In genomic region chr5:137526192-137526936, GRCm38 (mm10) we compare ENCODE assay signal across 8 mouse cellular contexts. TPM values are rescaled to one million over a fixed set of nuclear protein-coding genes. Genes with fewer than 3 reads are reported as not detected.
DNase-seq lines count a peak whose midpoint lies in the region; ATAC-seq and TF ChIP-seq lines count a peak whose summit lies in the region.
"Had no signal": no experiment of that assay in that cellular context is flagged by ENCODE, and none has a peak within 500 bp of the region (broad histone marks: within the 10 kb centered on the region; RNA-seq: fewer than 3 reads in every experiment).

No protein-coding gene starts in this region.

- H3K27ac ChIP-seq in left cerebral cortex, adult 2 months: peak overlapping the region; percentile 47
- H3K27ac ChIP-seq in bone marrow, adult 2 months (ENCODE audit: control insufficient read depth, insufficient read depth, low read depth, low read length, poor library complexity): peak overlapping the region; percentile 24; the same call in 1 of the 2 replicates
- H3K27ac ChIP-seq in intestine, embryonic 15.5 days: peak overlapping the region; percentile 44; the same call in 1 of the 2 replicates
- peak overlapping the region; percentile 33; the same call in 1 of the 2 replicates for H3K27ac ChIP-seq in lung, embryonic 14.5 days (ENCODE audit: low read depth)

- H3K36me3 ChIP-seq in erythroblast, embryonic 14.5 days (ENCODE audit: control insufficient read depth): peaks cover 94% of the 10 kb centered on the region
- H3K36me3 ChIP-seq in intestine, embryonic 15.5 days: peaks cover 69% of the 10 kb centered on the region
- peaks cover 92% of the 10 kb centered on the region for H3K36me3 ChIP-seq in lung, embryonic 14.5 days (ENCODE audit: insufficient read depth)

- H3K4me2 ChIP-seq in intestine, embryonic 15.5 days (replicated peaks): no peak overlapping the region
- H3K4me2 ChIP-seq in lung, embryonic 14.5 days: no peak overlapping the region

- no peaks in the 10 kb centered on the region for H3K27me3 ChIP-seq in erythroblast, embryonic 14.5 days (ENCODE audit: control insufficient read depth)
- H3K27me3 ChIP-seq in intestine, embryonic 15.5 days (replicated peaks): no peaks in the 10 kb centered on the region
- H3K27me3 ChIP-seq in lung, embryonic 14.5 days (ENCODE audit: insufficient read depth, low read length): no peaks in the 10 kb centered on the region

- peak; percentile 21; the same call in 1 of the 2 replicates for ATAC-seq in intestine, embryonic 15.5 days
- no peak for ATAC-seq in lung, embryonic 14.5 days (ENCODE audit: insufficient read depth)

- 39% methylated on average over 16 of the region's 16 CpGs for WGBS in bone marrow, adult 2 months
- 49% methylated on average over 16 of the region's 16 CpGs for WGBS in intestine, embryonic 15.5 days
- WGBS in lung, embryonic 14.5 days: 48% methylated on average over 16 of the region's 16 CpGs

- no peak; the same call in 1 of the 2 replicates for TF ChIP-seq CTCF in left cerebral cortex, adult 2 months (IDR thresholded peaks at IDR 0.05)
- TF ChIP-seq CTCF in bone marrow, adult 2 months (IDR thresholded peaks at IDR 0.05; ENCODE audit: control insufficient read depth, insufficient read depth, low read length): no peak
- TF ChIP-seq CTCF in lung, embryonic 14.5 days (IDR thresholded peaks at IDR 0.05; ENCODE audit: low read depth): peak; percentile 23; the same call in 1 of the 2 replicates

- H3K9ac ChIP-seq in intestine, embryonic 15.5 days: no peak overlapping the region
- no peak overlapping the region for H3K9ac ChIP-seq in lung, embryonic 14.5 days

- no peaks in the 10 kb centered on the region for H3K9me3 ChIP-seq in erythroblast, embryonic 14.5 days (ENCODE audit: control insufficient read depth, low read length)
- no peaks in the 10 kb centered on the region for H3K9me3 ChIP-seq in intestine, embryonic 15.5 days
- no peaks in the 10 kb centered on the region for H3K9me3 ChIP-seq in lung, embryonic 14.5 days (ENCODE audit: low read depth, low read length)

- DNase-seq in left cerebral cortex, adult 2 months (ENCODE audit: extremely low spot score in 1 of 2, low spot score in 2 of 2): peak in 1 of 2 experiments; percentile 57
- no peak for DNase-seq in left cerebral cortex, postnatal 14 days (ENCODE audit: low spot score in 2 of 2)
- DNase-seq in lung, embryonic 14.5 days: peak; percentile 63
- peak; percentile 78 for DNase-seq in retina, postnatal 1 day

- H3K4me1 ChIP-seq in bone marrow, adult 2 months (ENCODE audit: control insufficient read depth, insufficient read depth, low read length): no peaks in the 10 kb centered on the region; the same call in 1 of the 2 replicates
- H3K4me1 ChIP-seq in erythroblast, embryonic 14.5 days (ENCODE audit: control insufficient read depth): peaks cover 50% of the 10 kb centered on the region
- peaks cover 34% of the 10 kb centered on the region for H3K4me1 ChIP-seq in intestine, embryonic 15.5 days (replicated peaks)
- peaks cover 3% of the 10 kb centered on the region; the same call in 1 of the 2 replicates for H3K4me1 ChIP-seq in lung, embryonic 14.5 days (ENCODE audit: insufficient read depth)

- no peak overlapping the region for H3K4me3 ChIP-seq in left cerebral cortex, adult 2 months
- no peak overlapping the region for H3K4me3 ChIP-seq in bone marrow, adult 2 months (replicated peaks; ENCODE audit: control insufficient read depth, low read depth, low read length)
- peak overlapping the region; percentile 13 for H3K4me3 ChIP-seq in erythroblast, embryonic 14.5 days (replicated peaks)
- H3K4me3 ChIP-seq in intestine, embryonic 15.5 days (replicated peaks): no peak overlapping the region
- no peak overlapping the region for H3K4me3 ChIP-seq in lung, embryonic 14.5 days (ENCODE audit: low read depth, low read length)

- no peak for TF ChIP-seq POLR2A in bone marrow, adult 2 months (IDR thresholded peaks at IDR 0.05; ENCODE audit: borderline replicate concordance, control insufficient read depth, low read depth, low read length)

- intact Hi-C loops in left cerebral cortex, adult 2 months (cut with DNase I): loop anchor here (5.0 kb wide), 1 partner anchor 229 kb away; no protein-coding TSS in a partner anchor
- intact Hi-C loops in left cerebral cortex, postnatal 14 days (cut with DNase I): no loop called here

RNA-seq across cellular contexts. Expression of gene Epo, which starts 6.7 kb away (rescaled TPM):
- total RNA-seq in left cerebral cortex, adult 2 months (2021): not detected
- not detected for total RNA-seq in left cerebral cortex, postnatal 14 days (2021)
- polyA plus RNA-seq in bone marrow, adult 2 months (2011; ENCODE audit: insufficient read depth, insufficient read length, low replicate concordance, missing spikeins): not detected in 2 replicates
- polyA plus RNA-seq in erythroblast, embryonic 14.5 days (2012): not detected in 2 replicates
- 0.42 and 0.63 TPM in 2 replicates for polyA plus RNA-seq in intestine, embryonic 15.5 days (2015; fragmentation: Nextera tagmentation; extraction: Ambion mirVana)
- polyA plus RNA-seq in lung, embryonic 14.5 days (2014; fragmentation: Nextera tagmentation; extraction: Ambion mirVana): 0.37 and 0.38 TPM in 2 replicates
- total RNA-seq: left cerebral cortex, postnatal 36 days had no signal

RNA-seq across cellular contexts. Expression of gene Gnb2, which starts 6.9 kb away (rescaled TPM):
- 100 to 1,000 TPM; 570 to 583 TPM for total RNA-seq in left cerebral cortex, adult 2 months (2021)
- total RNA-seq in left cerebral cortex, postnatal 14 days (2021): 100 to 1,000 TPM; 777 to 806 TPM
- 294 and 476 TPM in 2 replicates for polyA plus RNA-seq in bone marrow, adult 2 months (2011; ENCODE audit: insufficient read depth, insufficient read length, low replicate concordance, missing spikeins)
- 59.2 and 65.3 TPM in 2 replicates for polyA plus RNA-seq in erythroblast, embryonic 14.5 days (2012)
- polyA plus RNA-seq in intestine, embryonic 15.5 days (2015; fragmentation: Nextera tagmentation; extraction: Ambion mirVana): 341 and 386 TPM in 2 replicates
- 411 and 440 TPM in 2 replicates for polyA plus RNA-seq in lung, embryonic 14.5 days (2014; fragmentation: Nextera tagmentation; extraction: Ambion mirVana)

RNA-seq across cellular contexts. Expression of gene Gigyf1, which starts 8.0 kb away (rescaled TPM):
- total RNA-seq in left cerebral cortex, adult 2 months (2021): 10 to 100 TPM; 58.1 to 59.9 TPM
- total RNA-seq in left cerebral cortex, postnatal 14 days (2021): 10 to 100 TPM; 40.0 to 44.3 TPM
- 57.6 and 80.1 TPM in 2 replicates for polyA plus RNA-seq in bone marrow, adult 2 months (2011; ENCODE audit: insufficient read depth, insufficient read length, low replicate concordance, missing spikeins)
- polyA plus RNA-seq in erythroblast, embryonic 14.5 days (2012): 2.4 and 2.6 TPM in 2 replicates
- polyA plus RNA-seq in intestine, embryonic 15.5 days (2015; fragmentation: Nextera tagmentation; extraction: Ambion mirVana): 8.4 and 10.4 TPM in 2 replicates
- polyA plus RNA-seq in lung, embryonic 14.5 days (2014; fragmentation: Nextera tagmentation; extraction: Ambion mirVana): 11.1 and 11.6 TPM in 2 replicates

RNA-seq across cellular contexts. Expression of gene Pop7, which starts 24.0 kb away (rescaled TPM):
- 10 to 100 TPM; 30.4 to 35.9 TPM for total RNA-seq in left cerebral cortex, adult 2 months (2021)
- total RNA-seq in left cerebral cortex, postnatal 14 days (2021): 10 to 100 TPM; 28.0 to 35.2 TPM
- polyA plus RNA-seq in bone marrow, adult 2 months (2011; ENCODE audit: insufficient read depth, insufficient read length, low replicate concordance, missing spikeins): 22.1 and 32.2 TPM in 2 replicates
- polyA plus RNA-seq in erythroblast, embryonic 14.5 days (2012): 7.1 and 9.3 TPM in 2 replicates
- polyA plus RNA-seq in intestine, embryonic 15.5 days (2015; fragmentation: Nextera tagmentation; extraction: Ambion mirVana): 60.4 and 64.2 TPM in 2 replicates
- 54.3 and 58.4 TPM in 2 replicates for polyA plus RNA-seq in lung, embryonic 14.5 days (2014; fragmentation: Nextera tagmentation; extraction: Ambion mirVana)

RNA-seq across cellular contexts. Expression of gene Actl6b, which starts 27.0 kb away (rescaled TPM):
- 100 to 1,000 TPM; 103 to 111 TPM for total RNA-seq in left cerebral cortex, adult 2 months (2021)
- 100 to 1,000 TPM; 126 to 139 TPM for total RNA-seq in left cerebral cortex, postnatal 14 days (2021)
- not detected in 2 replicates for polyA plus RNA-seq in bone marrow, adult 2 months (2011; ENCODE audit: insufficient read depth, insufficient read length, low replicate concordance, missing spikeins)
- polyA plus RNA-seq in erythroblast, embryonic 14.5 days (2012): not detected in 2 replicates
- polyA plus RNA-seq in intestine, embryonic 15.5 days (2015; fragmentation: Nextera tagmentation; extraction: Ambion mirVana): 4.5 and 6.0 TPM in 2 replicates
- 0.26 TPM in 1 of 2 replicates, not detected in the other for polyA plus RNA-seq in lung, embryonic 14.5 days (2014; fragmentation: Nextera tagmentation; extraction: Ambion mirVana)

Comparison
In these comparisons a context has a peak if more than half of its experiments do, and no peak if none do; other contexts are left out.
1. DNase-seq: peak in lung, embryonic 14.5 days (single experiment) and retina, postnatal 1 day (single experiment); none in left cerebral cortex, postnatal 14 days (0 of 2).
2. Peak in every context shown above with its lines, with median percentiles within 50 percentile points of each other: H3K27ac ChIP-seq.